Mouse (Mus musculus) urinary bladder, postnatal 36 days (tissue): ENCODE results near the gene Mea1.

Source experiments
- DNase-seq, 2 experiments: peaks; one replicate each; pipeline ENCODE4 v3.0.0; 2022; ENCODE audit warnings: low spot score in 2 of 2, mixed read lengths in 1 of 2

Gene Mea1

DNA sequence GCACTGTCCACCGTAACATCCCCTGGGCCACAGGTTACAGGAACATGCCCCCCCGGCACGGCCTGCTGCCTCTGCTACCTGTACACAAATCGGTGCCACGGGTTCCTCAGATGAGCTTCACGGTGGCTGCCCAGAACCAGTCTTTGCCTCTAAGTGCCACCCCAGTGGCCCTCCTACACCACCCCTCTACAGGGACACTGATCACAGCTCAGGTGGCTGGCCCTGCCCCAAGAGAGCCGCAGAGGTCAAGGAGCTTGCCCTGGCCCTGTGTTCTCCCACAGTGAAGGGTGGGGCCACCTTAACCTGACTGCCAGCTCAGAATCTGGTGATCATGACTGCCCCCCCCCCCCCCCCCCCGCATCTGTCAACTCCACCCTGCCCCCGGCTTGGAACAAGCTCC, at the start of gene Mea1:
Gene Mea1, plus strand, starts transcription at position 378 of the 400 bp plus-strand sequence.
- no peak for DNase-seq

DNA sequence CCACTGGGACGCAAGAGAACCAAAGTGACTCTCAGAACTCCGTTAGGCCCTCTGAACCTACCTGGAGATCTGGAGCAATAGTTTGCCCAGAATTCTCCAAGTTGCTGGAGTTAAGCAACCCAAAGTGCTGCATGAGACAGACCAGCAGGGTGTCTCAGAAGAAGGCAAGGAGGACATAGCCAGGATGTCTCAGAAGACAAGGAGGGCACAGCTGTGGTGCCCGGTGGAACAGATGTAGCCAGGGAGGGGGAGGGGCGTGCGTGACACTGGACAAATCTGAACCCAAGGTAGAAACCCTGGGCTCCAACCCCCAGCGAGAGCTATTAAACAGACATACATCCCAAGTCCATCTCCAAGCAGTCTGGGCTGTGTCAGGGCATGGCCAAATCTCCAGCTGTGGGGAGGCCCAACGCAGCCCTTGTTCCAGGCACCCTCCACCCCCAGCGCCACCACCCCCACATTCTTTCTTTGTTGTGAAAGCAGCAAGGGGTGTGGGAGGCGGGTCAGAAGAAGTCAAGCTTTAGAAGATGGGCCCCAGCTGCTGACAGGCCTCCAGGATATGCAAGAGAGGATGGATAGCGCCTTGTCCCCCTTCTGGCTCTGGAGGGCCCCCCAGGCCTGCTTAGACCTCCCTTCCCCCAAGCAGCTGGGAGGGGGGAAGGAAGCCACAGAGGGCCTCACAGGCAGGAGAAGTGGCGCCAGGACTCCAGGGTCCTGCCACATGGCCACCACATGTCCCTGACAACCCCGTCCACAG, 48.7 kb upstream of the Mea1 start:
- DNase-seq = peak in 1 of 2 experiments; percentile 62

GRCm38 (mm10) chr17:46636831-46637523, 41.6 kb upstream of the Mea1 start:
- peak in 1 of 2 experiments; percentile 55 for DNase-seq

DNA sequence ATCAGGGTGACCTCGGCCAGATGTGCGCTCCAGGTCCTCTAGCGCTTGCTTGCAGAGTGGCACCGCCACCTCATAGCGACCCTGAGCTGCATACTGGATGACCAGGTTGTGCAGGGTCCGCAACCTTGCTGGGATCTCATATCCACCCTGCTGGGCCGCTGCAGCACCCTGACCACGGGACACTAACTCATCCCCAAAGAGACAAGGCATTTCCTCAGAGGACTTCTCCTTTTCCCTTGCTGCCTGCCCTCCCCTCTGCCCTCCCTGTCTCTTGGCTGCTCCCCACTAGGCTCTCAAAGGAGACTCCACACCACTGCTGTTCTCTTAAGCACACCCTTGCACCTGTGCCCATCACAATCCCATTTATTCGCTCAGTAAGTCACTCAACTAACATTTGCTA, 38.7 kb upstream of the Mea1 start:
- no peak for DNase-seq

- no peak for DNase-seq
Observed at GRCm38 (mm10) chr17:46642060-46642459, 36.5 kb upstream of the Mea1 start.

DNA sequence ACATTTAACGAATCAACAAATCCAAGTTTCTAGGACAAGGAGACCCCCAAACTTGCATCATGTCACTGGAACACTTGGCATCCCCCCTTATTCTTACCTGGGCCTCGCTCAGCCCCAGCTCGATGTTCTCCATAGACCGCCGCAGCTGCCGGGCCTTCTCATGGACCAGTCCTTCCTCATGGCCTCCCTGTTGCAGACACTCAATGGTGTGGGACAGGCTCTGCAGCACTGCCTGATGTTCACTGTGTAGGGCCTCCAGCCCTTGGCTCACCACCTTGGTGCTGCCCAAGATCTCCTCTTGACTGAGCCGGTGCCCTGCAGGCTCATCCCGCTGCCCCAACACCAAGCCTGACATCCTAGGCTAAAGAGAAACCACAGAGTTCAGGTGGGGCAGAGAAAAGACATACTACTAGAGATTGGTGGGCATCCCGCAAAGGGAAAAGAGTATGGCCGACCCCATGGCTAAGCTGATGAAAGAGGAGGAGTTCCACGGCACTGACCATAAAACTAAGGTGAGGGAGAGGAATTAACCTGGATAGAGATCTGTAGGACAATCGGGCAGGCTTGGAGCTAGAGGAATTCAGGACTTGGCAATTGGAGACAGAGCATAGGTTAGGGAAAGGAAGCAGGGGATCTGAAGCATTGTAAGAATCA, 34.3 kb upstream of the Mea1 start:
- no peak for DNase-seq

DNA sequence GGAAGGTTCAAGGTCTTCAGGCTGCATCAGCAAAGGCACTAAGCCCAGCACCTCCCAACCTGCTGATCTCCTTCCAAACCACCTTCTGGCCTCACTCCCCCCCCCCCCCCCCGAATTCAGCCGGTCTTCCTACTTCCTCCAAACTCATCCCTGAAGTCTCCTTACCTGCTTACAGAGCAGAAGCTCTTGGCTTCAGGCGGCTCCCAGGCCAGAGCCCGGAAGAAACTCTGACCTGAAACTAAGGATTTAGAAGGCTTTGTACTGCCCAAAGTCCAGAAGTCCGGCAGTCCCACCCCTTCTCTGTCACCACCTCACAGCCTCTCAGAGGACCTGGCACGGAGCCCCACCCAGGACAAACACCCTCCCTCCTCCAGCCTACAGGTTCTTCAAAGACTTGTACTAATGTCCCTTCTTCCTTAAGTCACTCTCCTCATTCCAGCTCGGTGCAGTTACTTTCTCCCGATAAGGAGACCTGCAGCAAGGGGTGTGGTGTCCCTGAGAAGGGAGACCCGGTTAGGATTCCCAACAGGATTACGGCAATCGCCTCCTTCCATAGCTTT, 33.6 kb upstream of the Mea1 start:
- peak; percentile 60 to 79 for DNase-seq

GRCm38 (mm10) chr17:46645561-46646321, 32.9 kb upstream of the Mea1 start, which contains the start of the genes Klc4 and Mrpl2:
Gene Klc4 (minus strand): TSS chr17:46646022.
Gene Mrpl2 (plus strand): TSS chr17:46646229.
- peak; percentile 99 for DNase-seq

DNA sequence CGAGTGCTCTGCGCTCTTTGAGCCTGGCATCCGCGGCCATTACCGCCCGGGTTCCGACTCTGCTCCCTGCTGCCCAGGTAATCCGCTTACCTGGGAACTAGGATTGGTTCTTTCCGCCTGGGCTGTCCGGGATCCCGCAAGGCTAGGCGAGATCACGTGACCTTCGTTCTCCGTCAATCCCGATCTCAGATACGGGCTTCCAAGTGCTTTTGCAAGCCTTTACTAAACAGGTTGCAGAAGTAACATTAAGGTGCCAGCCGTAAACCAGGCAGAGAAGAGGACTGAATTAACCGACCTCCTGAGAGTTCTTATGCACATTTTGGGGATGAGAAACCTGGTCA, 32.3 kb upstream of the Mea1 start:
- DNase-seq = no peak

- no peak for DNase-seq
Observed at GRCm38 (mm10) chr17:46647279-46647678, 31.3 kb upstream of the Mea1 start.

DNA sequence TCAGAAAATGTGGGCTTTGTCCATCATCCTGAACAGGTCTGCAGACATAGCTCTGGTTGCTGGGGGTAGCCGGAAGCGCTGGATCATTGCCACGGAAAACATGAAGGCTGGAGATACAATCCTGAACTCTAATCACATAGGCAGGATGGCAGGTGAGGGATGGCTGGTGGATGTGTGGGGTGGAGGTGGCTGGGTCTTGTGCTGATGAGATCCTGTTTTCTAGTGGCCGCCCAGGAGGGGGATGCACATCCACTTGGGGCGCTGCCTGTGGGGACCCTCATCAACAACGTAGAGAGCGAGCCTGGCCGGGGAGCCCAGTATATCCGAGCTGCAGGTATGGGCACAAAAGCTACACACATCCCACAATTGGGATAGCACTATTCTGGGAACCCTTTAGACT, 30.2 kb upstream of the Mea1 start:
- DNase-seq = no peak

- no peak for DNase-seq
Observed at GRCm38 (mm10) chr17:46649811-46650210, 28.8 kb upstream of the Mea1 start.

DNA sequence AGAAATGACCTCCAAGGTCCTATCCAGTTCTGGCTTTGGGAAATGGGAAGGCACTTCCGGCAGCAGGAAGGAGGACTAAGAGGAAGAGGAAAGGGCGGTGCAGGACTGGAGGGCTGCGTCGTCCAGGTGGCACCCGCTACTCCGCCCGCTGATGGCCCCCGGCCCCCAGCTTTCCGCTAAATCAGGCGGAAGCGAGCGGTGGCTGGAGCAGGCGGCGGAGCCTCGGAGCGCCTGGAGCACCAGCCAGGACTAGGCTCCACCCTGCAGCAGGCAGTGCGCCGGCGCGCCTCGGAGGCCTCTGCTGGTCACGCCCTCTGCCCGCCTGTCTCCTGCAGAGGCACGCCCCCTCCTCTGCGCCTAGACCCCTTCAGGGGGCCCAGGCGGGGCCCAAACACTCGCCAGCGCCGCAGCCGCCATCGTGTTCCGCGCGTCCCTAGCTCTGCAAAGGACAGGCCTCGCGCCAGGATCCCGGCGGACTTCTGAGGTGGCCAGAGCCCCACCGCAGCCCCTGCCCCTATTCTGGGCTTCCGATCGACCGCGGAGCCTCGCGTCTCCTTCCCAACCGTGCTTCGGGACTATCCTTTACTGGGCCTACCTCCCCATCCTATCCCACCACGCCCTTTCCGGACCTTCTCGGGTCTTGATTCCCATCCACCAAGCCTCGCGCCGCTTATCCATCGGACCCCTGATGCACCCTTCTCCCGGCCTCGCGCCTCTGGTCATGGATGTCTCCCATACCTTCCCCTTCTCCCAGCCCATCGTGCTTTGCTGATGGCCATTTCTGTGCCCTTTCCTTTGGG, 28.2 kb upstream of the Mea1 start, which contains the start of gene Cul7:
Gene Cul7, plus strand, starts transcription at position 106 of the 800 bp plus-strand sequence.
- DNase-seq = peak; percentile 81 to 91

GRCm38 (mm10) chr17:46651292-46651691, 27.3 kb upstream of the Mea1 start:
- no peak for DNase-seq

DNA sequence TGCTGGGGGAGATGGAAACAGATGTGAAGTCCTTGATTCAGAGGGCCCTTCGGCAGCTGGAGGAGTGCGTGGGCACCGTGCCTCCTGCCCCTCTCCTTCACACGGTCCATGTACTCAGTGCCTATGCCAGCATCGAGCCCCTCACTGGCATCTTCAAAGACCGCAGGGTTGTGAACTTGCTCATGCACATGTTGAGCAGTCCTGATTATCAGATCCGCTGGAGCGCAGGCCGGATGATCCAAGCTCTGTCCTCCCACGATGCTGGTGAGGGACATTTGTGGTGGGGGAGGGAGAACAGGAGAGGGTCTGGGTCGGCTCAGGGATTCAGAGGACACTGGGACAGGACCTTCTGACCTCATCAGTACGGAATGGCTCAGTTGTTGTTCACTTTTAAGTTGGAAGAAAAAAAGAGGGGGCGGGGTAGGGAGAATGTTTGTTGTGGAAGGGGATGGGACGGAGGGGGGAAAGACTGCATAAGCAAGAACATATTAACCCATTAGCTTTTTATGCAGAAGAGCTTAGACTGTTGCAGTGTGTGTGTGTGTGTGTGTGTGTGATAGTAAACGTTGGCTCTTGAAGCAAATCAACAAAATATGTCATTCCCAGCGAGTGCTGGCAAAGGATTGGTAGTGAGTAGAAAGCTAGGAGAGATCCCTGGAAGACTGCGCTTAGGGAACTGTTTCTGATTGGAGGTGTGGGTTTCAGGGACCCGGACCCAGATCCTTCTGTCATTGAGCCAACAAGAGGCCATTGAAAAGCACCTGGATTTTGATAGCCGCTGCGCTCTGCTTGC, 26.6 kb upstream of the Mea1 start:
- no peak for DNase-seq

DNA sequence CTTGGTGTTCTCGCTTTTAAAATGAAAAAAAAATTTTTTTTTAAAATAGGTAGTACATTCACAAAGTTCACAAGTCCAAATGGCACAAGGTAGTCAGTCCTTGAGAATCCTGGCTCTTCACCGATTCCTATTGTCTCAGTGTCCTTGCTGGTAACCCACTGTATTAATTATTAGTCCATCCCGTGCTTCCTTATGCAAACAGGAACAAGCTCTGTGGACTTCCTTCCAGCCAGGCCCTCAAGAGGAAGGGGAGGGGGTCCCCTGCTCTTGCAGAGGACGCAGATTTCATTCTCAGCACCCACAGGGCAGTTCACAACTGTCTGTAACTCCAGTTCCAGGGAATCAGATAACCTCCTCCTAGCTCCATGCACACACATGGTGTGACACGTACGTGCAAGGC, 22.5 kb upstream of the Mea1 start:
- DNase-seq = no peak

DNA sequence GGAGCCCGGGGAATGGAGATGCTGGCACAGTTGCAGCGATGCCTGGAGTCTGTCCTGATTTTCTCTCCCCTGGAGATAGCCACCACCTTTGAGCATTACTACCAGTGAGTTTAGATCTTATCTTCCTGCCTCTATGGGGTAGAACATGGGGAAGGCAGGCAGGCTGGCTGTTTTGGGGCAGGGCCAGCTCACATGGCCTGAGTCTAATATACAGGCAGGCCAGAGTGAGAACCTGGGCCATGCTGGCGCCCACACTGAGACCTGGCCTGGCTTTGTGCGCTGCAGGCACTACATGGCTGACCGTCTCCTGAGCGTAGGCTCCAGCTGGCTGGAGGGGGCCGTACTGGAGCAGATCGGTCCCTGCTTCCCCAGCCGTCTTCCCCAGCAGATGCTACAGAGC, 17.2 kb upstream of the Mea1 start:
- DNase-seq = no peak

- DNase-seq = no peak
Observed at GRCm38 (mm10) chr17:46661981-46662380, 16.6 kb upstream of the Mea1 start.

DNA sequence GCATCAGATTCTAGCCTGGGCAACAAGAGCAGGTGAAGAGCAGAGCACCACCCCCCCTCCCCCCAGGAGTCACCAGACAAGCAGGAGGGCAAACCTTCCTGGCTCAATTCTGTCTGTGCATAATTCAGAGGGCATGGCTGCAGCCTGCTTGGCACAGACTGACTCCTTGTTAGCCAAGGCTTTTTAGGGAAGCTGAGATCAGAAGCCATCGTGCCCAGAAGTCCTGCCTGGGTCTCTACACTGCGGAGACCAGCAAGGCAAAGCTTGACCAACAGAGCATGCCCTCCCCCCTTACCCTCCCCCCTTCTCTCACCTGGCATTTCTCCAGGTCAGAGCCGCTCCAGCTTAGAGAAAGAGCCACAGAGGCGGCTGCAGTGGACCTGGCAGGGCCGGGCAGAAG, 15.9 kb upstream of the Mea1 start:
- no peak for DNase-seq

DNA sequence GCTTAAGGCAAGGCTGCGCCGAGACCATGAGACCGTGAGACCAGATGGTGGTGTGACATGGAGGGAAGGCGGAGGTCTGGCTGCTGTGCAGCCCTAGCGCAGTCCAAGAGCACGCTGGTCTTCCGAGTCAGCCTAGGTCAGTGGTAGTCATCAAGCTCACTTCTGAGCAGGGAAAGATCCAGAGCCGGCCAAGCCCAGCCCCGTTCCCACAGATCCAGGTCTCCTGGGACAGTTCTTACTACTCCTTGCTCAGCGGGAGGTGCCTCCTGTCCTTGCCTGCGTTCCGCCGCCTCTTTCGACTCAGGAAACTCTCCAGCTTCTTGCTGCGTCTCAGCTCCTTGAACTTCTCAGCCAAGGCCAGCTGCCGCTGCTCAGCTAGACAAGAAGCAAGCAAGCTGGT, 10.9 kb upstream of the Mea1 start:
- no peak for DNase-seq
